Mouse (Mus musculus) forebrain, embryonic 13.5 days (tissue): ENCODE results near the gene Sergef. TPM values are rescaled to one million over a fixed set of nuclear protein-coding genes. Genes with fewer than 3 reads are reported as not detected.
"Not testable (repeated sequence)": the region's sequence is repeated elsewhere in the genome, so short reads cannot be mapped to it uniquely, and the experiment has no call there.

Source experiments
- ATAC-seq: fragments of 200-750 bp; cut with Nextera tagmentation; 2 replicates; pipeline ENCODE4 v1.8.0; 2017
- H3K27ac ChIP-seq: fragments of 300-500 bp; sonication (generic); 2 replicates; pipeline ENCODE4 v1.5.1; 2015; ENCODE audit warnings: inconsistent platforms, mild to moderate bottlenecking, moderate library complexity
- H3K27me3 ChIP-seq: fragments of 300-500 bp; sonication (generic); 2 replicates; pipeline ENCODE4 v1.6.1; 2015; ENCODE audit warnings: mild to moderate bottlenecking, inconsistent platforms
- H3K36me3 ChIP-seq: fragments of 300-500 bp; sonication (generic); 2 replicates; pipeline ENCODE4 v1.6.1; 2015; ENCODE audit warnings: mild to moderate bottlenecking, inconsistent platforms; ENCODE audit not compliant: poor library complexity, severe bottlenecking
- H3K4me1 ChIP-seq: fragments of 300-500 bp; sonication (generic); 2 replicates; pipeline ENCODE4 v1.6.1; 2015; ENCODE audit warnings: inconsistent platforms
- H3K4me2 ChIP-seq: fragments of 300-500 bp; sonication (generic); 2 replicates; pipeline ENCODE4 v1.6.1; 2015; ENCODE audit warnings: inconsistent platforms, mild to moderate bottlenecking, moderate library complexity
- H3K4me3 ChIP-seq: fragments of 300-500 bp; sonication (generic); 2 replicates; pipeline ENCODE4 v1.5.1; 2015; ENCODE audit warnings: mild to moderate bottlenecking, inconsistent platforms
- H3K9ac ChIP-seq: fragments of 300-500 bp; sonication (generic); 2 replicates; pipeline ENCODE4 v1.6.1; 2015; ENCODE audit warnings: mild to moderate bottlenecking, inconsistent platforms
- H3K9me3 ChIP-seq: fragments of 300-500 bp; sonication (generic); replicated peaks from 2 replicates; pipeline ENCODE4 v1.6.1; 2016; ENCODE audit warnings: inconsistent platforms
- WGBS: fragments of 180-500 bp; shearing (Covaris S2); methylation state at CpG from one replicate; pipeline ENCODE4 v1.1.7; 2015; 5-methylcytosine and 5-hydroxymethylcytosine counted together
- polyA plus RNA-seq: library from polyadenylated mRNA; unstranded; fragments of >200 nt; fragmentation: Nextera tagmentation; extraction: Ambion mirVana; gene quantifications from 2 replicates; pipeline ENCODE4 v1.2.1, GENCODE M21; 2015

Gene Sergef
- polyA plus RNA-seq, 1 experiment from 2014 or later, result 25.0 TPM

DNA sequence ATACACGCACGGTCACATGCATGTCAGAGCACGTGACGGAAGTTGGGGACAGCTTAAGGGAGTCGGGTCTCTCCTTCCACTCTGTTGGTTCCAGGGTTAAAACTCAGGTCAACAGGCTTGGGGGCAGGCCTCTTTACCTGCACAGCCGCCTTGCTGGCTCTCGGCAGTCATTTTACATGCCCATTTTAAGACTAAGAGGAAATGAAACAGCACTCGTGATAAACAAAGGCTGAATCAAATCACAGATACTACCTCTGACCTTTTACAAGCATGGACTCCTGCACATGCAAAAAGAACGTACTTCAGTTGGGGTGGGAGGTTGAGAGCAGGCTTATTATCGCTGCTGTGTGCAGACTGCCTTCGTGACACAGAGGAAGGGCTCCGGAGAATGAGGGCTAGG lies 50.4 kb downstream of the Sergef start:
- WGBS, result 88% methylated on average over 12 of the region's 12 CpGs
- Histone ChIP-seq H3K4me1 (0 out of 2 replicates have a peak, but pooled peaks cover 6% of the 10 kb centered on the region), H3K9ac (no peak overlapping the region), H3K9me3 (no peaks in the 10 kb centered on the region), H3K4me2 (no peak overlapping the region), H3K4me3 (no peak overlapping the region), H3K27me3 (no peaks in the 10 kb centered on the region), H3K27ac (no peak overlapping the region), H3K36me3 (0 out of 2 replicates have a peak, but pooled peaks cover 8% of the 10 kb centered on the region)
- ATAC-seq, result no peak

DNA sequence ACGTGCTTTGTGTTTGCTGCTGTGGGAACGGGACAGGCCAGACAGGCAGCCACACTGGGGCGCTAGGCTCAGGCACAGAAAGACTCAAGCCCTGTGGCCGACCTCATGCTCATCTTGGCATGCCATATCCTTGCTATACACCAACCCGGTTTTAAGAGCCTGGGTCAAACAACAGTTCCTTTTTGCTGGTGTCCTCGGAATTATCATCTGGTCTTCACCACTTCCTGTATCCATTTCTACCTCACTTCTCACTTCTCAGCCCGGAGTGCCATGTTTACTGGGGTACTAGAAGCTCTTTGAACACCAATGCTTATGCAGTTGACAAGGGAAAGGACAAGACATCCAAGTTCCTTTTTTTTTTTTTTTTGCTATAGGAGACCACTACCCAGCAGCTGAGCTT lies 51.6 kb downstream of the Sergef start:
- 74% methylated on average over 7 of the region's 7 CpGs for WGBS
- no peak overlapping the region for H3K4me3 ChIP-seq
- no peak overlapping the region for H3K4me2 ChIP-seq

DNA sequence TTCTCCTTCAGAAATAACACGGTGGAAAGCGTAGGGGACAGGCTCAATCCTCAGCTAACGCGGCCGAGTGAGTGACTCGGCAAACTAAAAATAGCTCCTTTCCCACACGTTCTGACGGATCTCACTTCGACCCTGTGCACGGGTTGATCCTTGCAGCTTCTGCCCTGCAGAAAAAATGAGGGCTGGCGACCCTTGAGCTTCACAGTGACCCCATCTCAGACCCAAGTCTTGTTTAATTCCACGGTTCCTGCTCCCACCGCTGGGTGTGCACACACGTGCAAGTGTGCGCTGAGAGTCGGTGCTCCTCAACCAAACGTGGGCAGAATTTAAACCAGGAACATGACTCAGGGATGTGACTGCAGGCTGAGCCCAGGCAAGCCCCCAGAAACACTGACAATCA lies 52.1 kb downstream of the Sergef start:
- no peak for ATAC-seq
- WGBS, result 70% methylated on average over 17 of the region's 17 CpGs
- no peak overlapping the region for H3K27ac ChIP-seq

More for the DNA sequence above, 51.6 kb downstream of the Sergef start:
- no peaks in the 10 kb centered on the region for H3K9me3 ChIP-seq
- H3K27me3 ChIP-seq, result no peaks in the 10 kb centered on the region
- no peak overlapping the region for H3K9ac ChIP-seq
- 0 out of 2 replicates have a peak, but pooled peaks cover 6% of the 10 kb centered on the region for H3K4me1 ChIP-seq
- H3K36me3 ChIP-seq, result 0 out of 2 replicates have a peak, but pooled peaks cover 8% of the 10 kb centered on the region
- H3K27ac ChIP-seq, result no peak overlapping the region
- no peak for ATAC-seq

DNA sequence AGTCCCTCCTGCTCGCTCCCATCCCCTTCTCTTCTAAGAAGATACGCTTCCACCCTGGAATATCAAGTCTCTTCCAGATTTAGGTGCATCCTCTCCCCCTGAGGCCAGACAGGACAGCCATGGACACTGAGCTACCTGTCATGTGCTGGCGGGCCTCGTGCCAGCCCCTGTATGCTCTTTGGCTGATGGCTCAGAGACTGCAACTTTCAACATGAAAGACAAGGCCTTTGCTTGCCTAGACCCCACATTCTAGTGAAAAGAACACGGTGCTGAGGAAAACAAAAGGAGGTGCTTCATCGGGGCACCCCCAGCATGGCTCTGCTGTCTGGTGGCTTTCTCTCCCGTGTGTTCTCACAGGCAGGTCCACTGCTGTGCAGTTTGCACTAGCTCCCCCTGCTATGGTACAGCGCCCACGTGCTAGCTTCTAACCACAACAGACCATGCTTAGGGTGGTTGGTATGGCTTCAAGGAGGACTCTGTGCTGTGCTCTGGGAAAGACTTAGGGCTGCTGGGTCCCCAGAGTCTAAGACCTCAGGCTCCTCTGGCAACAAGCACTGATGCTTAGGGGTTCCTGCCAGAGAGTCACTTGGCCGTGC lies 52.9 kb downstream of the Sergef start:
- no peak for ATAC-seq
- Histone ChIP-seq H3K36me3 (0 out of 2 replicates have a peak, but pooled peaks cover 8% of the 10 kb centered on the region), H3K4me1 (0 out of 2 replicates have a peak, but pooled peaks cover 6% of the 10 kb centered on the region), H3K27ac (no peak overlapping the region), H3K27me3 (no peaks in the 10 kb centered on the region), H3K4me3 (no peak overlapping the region), H3K9ac (no peak overlapping the region), H3K9me3 (no peaks in the 10 kb centered on the region), H3K4me2 (no peak overlapping the region)
- 83% methylated on average over 10 of the region's 10 CpGs for WGBS

More for the DNA sequence above, 52.1 kb downstream of the Sergef start:
- Histone ChIP-seq H3K9ac (0 out of 2 replicates have a peak overlapping the region, but pooled peaks have one; percentile 16), H3K9me3 (no peaks in the 10 kb centered on the region), H3K4me1 (0 out of 2 replicates have a peak, but pooled peaks cover 6% of the 10 kb centered on the region), H3K27me3 (no peaks in the 10 kb centered on the region), H3K36me3 (0 out of 2 replicates have a peak, but pooled peaks cover 8% of the 10 kb centered on the region), H3K4me2 (no peak overlapping the region), H3K4me3 (no peak overlapping the region)

DNA sequence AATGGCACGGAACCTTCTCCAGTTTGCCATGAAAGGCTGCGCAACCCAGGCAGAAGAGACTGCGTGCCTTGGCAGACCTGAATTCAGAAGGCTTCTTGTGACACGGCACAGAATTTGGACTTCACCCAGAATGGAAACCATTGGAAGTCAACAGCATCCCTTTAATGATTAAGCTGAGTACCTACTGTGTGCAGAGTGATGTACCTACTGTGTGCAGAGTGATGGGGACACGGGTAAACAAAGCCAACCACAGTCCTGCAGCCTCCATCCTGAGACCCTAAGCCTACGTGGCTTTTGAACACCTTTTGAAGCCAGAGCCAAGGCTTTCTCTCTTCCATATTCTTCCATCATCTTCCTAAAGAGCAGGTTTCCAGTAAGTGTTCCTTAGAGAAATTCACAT lies 56.9 kb downstream of the Sergef start:
- Histone ChIP-seq H3K4me1 (0 out of 2 replicates have a peak, but pooled peaks cover 4% of the 10 kb centered on the region), H3K36me3 (no peaks in the 10 kb centered on the region), H3K9ac (no peak overlapping the region), H3K9me3 (no peaks in the 10 kb centered on the region), H3K4me3 (no peak overlapping the region), H3K27ac (no peak overlapping the region), H3K27me3 (no peaks in the 10 kb centered on the region), H3K4me2 (no peak overlapping the region)
- no peak for ATAC-seq
- WGBS, result 96% methylated on average over 6 of the region's 6 CpGs

DNA sequence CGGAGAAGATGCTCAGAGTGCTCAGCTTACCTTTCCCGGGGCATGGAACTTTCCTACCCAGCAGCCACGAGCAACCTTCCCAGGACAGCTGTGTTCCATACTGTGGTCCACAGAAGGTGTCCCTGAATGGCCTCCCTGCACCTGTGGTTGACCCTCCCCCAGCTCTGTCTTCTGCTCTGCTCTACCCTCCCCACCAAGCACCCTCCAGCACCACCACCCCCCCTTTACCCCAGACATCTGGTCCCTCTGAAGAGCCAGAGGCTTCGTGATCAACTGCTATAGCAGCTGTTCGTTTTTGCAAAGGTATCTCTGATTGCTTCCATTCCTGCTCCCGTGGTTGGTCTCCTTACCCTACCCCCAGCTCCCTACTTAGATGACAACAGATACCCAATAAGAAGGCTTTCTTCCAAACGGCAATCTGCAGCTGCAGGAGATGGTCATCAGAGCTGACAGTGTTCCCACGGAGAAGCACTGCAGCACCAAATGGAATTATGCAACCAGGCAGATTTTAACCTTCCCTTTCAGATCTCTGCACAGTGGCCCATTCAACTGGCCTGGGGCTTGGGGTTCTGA lies 58.2 kb downstream of the Sergef start:
- ATAC-seq, result no peak
- Histone ChIP-seq H3K27me3 (no peaks in the 10 kb centered on the region), H3K4me3 (no peak overlapping the region), H3K4me2 (no peak overlapping the region), H3K9ac (no peak overlapping the region), H3K4me1 (no peaks in the 10 kb centered on the region), H3K27ac (no peak overlapping the region), H3K9me3 (no peaks in the 10 kb centered on the region), H3K36me3 (no peaks in the 10 kb centered on the region)
- 84% methylated on average over 8 of the region's 8 CpGs for WGBS

DNA sequence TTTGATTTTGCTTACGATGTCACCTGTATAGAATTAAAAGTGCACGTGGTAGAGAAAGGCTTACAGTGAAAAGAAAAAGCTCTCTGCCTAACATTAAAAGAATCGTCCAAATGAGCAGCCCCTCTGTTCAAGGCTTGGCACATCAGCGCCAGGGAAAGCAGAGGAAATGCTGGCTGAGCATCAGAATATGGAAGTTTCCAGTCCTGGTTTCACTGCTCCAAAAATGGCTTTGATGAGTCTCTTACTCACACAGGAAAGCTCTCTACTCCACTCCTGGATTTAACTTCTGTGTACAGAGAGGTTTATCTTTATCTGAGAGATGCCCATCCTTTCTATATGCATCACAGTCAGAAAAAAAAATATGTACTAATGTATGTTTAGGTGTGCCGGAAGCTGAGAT lies 61.5 kb downstream of the Sergef start:
- Histone ChIP-seq H3K27me3 (no peaks in the 10 kb centered on the region), H3K36me3 (peaks cover 2% of the 10 kb centered on the region; the same call in 1 of the 2 replicates), H3K4me1 (peaks cover 6% of the 10 kb centered on the region), H3K4me3 (no peak overlapping the region), H3K9me3 (no peaks in the 10 kb centered on the region), H3K4me2 (no peak overlapping the region), H3K9ac (no peak overlapping the region), H3K27ac (no peak overlapping the region)
- no peak for ATAC-seq
- WGBS, result 84% methylated on average over 5 of the region's 5 CpGs

DNA sequence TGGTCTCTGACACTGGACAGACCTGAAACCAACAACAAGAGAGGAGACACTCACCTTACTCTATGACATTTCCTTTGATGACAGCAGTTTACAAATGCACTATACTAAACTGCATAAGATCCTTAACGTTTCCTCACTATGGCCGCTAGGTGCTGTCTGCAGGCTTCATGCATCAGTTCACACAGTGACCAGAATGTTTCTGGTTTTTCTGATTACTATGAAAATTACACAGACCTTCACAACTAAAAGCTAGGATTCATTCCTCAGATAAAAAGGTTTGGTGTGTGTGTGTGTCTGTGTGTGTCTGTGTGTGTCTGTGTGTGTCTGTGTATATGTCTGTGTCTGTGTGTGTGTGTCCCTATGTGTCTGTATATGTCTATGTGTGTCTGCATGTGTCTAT lies 63.7 kb downstream of the Sergef start:
- Histone ChIP-seq H3K27me3 (no peaks in the 10 kb centered on the region), H3K4me1 (peaks cover 12% of the 10 kb centered on the region), H3K9ac (no peak overlapping the region), H3K36me3 (peaks cover 2% of the 10 kb centered on the region; the same call in 1 of the 2 replicates), H3K4me3 (no peak overlapping the region), H3K27ac (no peak overlapping the region), H3K4me2 (no peak overlapping the region), H3K9me3 (no peaks in the 10 kb centered on the region)
- ATAC-seq, result no peak
- 80% methylated on average over 2 of the region's 2 CpGs for WGBS

DNA sequence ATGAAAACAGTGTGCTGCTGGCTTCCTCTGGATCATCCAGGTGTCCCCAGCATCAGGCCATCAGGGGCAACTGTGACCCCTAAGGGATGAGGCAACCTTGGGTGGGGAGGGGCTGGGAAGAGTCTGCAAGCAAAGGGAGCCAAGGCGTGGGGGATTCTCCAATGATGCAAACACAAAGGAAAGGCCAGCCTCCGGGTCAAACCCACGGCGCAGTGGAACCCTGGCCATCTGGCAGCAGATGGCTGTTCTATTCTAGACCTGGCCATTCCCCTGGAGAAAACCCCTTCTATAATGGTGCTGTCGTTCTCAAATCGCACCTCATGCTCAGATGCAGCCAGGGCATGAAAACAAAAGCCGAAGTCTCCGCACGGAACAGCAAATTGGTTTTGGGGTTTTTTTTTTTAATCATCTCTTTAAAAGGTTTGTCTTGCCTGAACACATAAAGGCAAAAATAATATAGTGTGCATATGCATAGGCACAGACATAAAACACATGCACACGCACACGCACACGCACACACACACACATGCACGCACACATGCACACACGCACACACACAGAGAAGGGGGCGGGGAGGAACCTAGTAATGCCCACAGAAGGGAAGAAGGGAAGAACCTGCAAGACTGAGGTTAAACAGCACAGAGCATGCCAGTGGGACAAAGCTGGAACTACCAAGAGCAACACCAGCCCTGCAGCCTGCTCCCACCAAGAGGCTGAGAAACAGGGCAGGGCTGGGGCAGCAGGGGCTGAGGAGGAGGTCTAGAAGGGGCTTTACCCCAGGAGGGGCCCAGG lies 66.6 kb downstream of the Sergef start:
- 58% methylated on average over 15 of the region's 15 CpGs for WGBS
- peak overlapping the region; percentile 69 for H3K27ac ChIP-seq
- no peaks in the 10 kb centered on the region for H3K9me3 ChIP-seq
- H3K27me3 ChIP-seq, result no peaks in the 10 kb centered on the region
- ATAC-seq, result peak; percentile 16; the same call in 1 of the 2 replicates
- peaks cover 2% of the 10 kb centered on the region; the same call in 1 of the 2 replicates for H3K36me3 ChIP-seq
- H3K4me1 ChIP-seq, result peaks cover 12% of the 10 kb centered on the region
- no peak overlapping the region for H3K4me2 ChIP-seq
- H3K4me3 ChIP-seq, result no peak overlapping the region
- H3K9ac ChIP-seq, result no peak overlapping the region; the same call in 1 of the 2 replicates

DNA sequence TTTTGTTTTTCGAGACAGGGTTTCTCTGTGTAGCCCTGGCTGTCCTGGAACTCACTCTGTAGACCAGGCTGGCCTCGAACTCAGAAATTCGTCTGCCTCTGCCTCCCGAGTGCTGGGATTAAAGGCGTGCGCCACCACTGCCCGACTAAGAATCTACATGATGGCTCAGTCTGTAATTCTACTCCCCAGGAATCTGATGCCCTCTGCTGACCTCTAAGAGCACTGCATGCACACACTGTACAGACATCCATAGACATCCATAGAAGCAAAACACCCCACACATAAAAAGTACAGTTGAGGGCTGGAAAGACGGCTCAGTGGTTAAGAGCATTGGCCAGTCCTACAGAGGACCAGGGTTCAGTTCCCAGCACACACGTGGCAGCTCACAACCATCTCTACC lies 70.1 kb downstream of the Sergef start:
- not testable (repeated sequence) for H3K9me3 ChIP-seq, H3K4me3 ChIP-seq, H3K27ac ChIP-seq, ATAC-seq, H3K27me3 ChIP-seq, H3K9ac ChIP-seq, H3K4me2 ChIP-seq
- 68% methylated on average over 9 of the region's 9 CpGs for WGBS
- peaks cover 21% of the 10 kb centered on the region for H3K36me3 ChIP-seq
- H3K4me1 ChIP-seq, result peaks cover 12% of the 10 kb centered on the region

DNA sequence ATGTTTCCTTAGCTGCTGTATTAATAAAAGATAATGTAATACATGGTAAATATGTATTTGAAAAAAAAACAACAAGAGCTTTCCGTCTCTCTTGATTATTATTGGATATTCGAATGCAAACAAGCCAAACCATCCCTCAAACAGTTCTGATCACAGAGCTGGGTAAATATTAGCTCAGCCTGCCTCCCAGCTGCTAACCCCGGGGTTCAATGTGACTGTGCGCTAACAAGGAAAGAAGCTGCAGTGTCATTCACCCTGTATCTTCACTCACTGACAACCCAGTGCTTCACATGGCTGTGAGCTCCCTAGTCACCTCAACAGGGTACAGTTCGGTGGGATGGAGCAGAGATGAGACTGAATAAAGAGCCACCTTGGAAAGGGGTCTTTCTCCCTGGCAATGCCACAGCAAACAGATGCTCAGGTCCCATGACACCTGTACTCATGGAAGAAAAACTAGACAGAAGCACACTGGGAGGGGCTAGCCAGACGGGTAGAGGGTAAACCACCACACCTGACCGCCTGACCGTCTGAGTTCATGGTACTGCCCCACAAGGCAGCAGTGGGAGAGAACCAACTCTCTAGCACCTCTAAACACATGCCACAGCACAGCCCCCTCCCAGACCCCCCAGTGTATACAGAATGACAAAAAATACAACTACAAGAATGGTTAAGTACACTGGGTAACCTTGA lies 73.1 kb downstream of the Sergef start:
- Histone ChIP-seq H3K4me1 (no peaks in the 10 kb centered on the region), H3K36me3 (peaks cover 18% of the 10 kb centered on the region), H3K27ac (no peak overlapping the region), H3K9ac (no peak overlapping the region), H3K4me2 (no peak overlapping the region), H3K4me3 (no peak overlapping the region), H3K27me3 (no peaks in the 10 kb centered on the region), H3K9me3 (no peaks in the 10 kb centered on the region; the same call in 1 of the 2 replicates)
- 96% methylated on average over 8 of the region's 8 CpGs for WGBS
- ATAC-seq, result no peak
